Mouse (Mus musculus) Patski (cell line): ENCODE results near the gene St6gal2. TPM values are rescaled to one million over a fixed set of nuclear protein-coding genes. Genes with fewer than 3 reads are reported as not detected.

Experiments used
- ATAC-seq: fragments of 100-300 bp; one replicate; pipeline ENCODE4 v1.8.0; 2021
- CTCF ChIA-PET: fragments of 350-600 bp; sonication (Branson Sonifier 250); formaldehyde crosslinking; loops from one replicate; lab custom pipeline; 2022; ENCODE audit warnings: inconsistent platforms; lab: Charles Lee
- POLR2A ChIA-PET: fragments of 350-600 bp; sonication (Branson Sonifier 250); formaldehyde crosslinking; loops from one replicate; lab custom pipeline; 2022; ENCODE audit warnings: antibody characterized with exemption, inconsistent platforms; lab: Charles Lee
- DNase-seq: peaks from one replicate; pipeline ENCODE4 v3.0.0-alpha.2; 2011; ENCODE audit warnings: low read depth, low spot score
- H3K27me3 ChIP-seq: fragments of 371-371 bp; one replicate; pipeline ENCODE4 v1.5.1; 2021
- CTCF ChIP-seq: fragments of 100-300 bp; IDR thresholded peaks from one replicate; pipeline ENCODE4 v1.5.1; 2021
- in situ Hi-C: fragments of 300-500 bp; cut with MboI; formaldehyde crosslinking; loops from 3 replicates; pipeline ENCODE4 v1.11.1; 2018; ENCODE audit warnings: low pct_unique_long_range_greater_than_20kb, mixed read lengths
- polyA plus RNA-seq: library from polyadenylated mRNA; unstranded; gene quantifications from one replicate; pipeline ENCODE4 v1.2.3, GENCODE M21; 2021

The St6gal2 gene
- not detected for polyA plus RNA-seq

GRCm38 (mm10) chr17:55445250-55446184 lies at the start of gene St6gal2:
Gene St6gal2 (plus strand): TSS chr17:55445382.
- POLR2A ChIA-PET, result no interaction called here
- DNase-seq (no peak), ATAC-seq (peak; percentile 44)
- CTCF ChIA-PET, result no interaction called here
- in situ Hi-C loops, result no loop called here
- H3K27me3 ChIP-seq, result peaks cover 17% of the 10 kb centered on the region
- no peak for TF ChIP-seq CTCF

DNA sequence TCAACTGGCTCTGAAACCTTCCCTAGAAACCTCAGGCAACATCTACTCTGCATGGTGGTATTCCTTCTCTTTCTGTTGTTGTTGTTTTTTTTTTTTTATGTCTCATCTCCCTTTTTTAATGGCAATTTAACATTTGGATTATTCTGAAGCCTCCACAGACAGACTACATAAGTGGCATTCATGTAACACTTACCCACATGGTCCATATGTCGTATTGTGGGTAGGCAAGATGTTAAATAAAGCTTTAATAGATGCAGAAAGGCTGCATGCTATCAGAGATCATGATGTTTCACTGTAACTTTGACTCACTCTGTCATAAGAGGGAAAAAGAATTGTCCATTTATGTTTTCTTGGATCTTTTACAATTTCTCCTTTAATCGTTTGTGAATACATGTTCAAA lies 39.1 kb upstream of the St6gal2 start:
- ChIA-PET POLR2A (no interaction called here), CTCF (no interaction called here)
- H3K27me3 ChIP-seq, result no peaks in the 10 kb centered on the region
- no peak for ATAC-seq
- in situ Hi-C loops, result no loop called here
- TF ChIP-seq CTCF, result no peak
- no peak for DNase-seq

DNA sequence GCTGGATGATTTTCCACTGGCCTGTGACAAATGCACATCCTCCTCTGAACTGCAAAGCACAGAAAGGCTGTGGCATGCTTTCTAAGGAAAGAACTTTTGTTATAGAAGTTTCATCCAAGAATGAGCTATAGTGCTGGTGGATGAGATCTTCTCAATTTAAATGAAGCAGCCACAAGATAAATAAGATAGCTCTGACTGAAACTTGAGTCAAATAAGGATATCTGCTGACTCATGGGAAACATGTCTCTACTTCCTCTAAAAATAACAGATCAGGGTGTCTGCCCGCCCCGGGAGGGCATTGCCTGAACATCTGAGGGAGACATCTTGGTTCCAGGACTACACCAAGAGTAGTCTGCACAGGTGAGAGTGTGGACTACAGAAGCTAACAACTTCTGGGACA lies 28.7 kb upstream of the St6gal2 start:
- DNase-seq, result no peak

DNA sequence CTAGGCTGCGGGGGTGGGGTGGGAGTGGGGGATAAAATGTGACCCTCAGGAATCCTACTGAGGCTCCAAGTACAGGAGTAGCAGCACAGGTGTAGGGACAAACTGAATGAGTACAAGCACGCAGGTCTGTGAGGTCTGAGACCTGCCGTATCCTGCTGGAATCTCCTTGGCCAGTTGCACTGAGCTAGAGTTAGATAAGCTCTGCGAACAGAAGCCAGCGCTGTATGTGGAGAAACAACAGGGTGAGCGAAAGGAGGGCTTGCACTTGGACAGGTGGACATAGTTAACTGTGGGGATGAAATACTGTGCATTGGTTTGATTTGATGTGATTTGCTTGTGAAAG lies 974 bp downstream of the St6gal2 start:
- in situ Hi-C loops, result no loop called here
- peaks cover 17% of the 10 kb centered on the region for H3K27me3 ChIP-seq
- ChIA-PET CTCF (interaction anchor here (0.9 kb wide), 1 partner anchor 11 kb away, joined by 3 read pairs; no protein-coding TSS in a partner anchor), POLR2A (no interaction called here)
- TF ChIP-seq CTCF, result no peak
- no peak for DNase-seq
- ATAC-seq, result no peak

More for the DNA sequence above, 28.7 kb upstream of the St6gal2 start:
- no peak for TF ChIP-seq CTCF
- in situ Hi-C loops, result no loop called here
- CTCF ChIA-PET, result interaction anchor here (0.7 to 0.8 kb wide), 2 partner anchors 14 to 50 kb away, joined by 3 read pairs; no protein-coding TSS in a partner anchor
- no peaks in the 10 kb centered on the region for H3K27me3 ChIP-seq
- no peak for ATAC-seq
- POLR2A ChIA-PET, result no interaction called here

DNA sequence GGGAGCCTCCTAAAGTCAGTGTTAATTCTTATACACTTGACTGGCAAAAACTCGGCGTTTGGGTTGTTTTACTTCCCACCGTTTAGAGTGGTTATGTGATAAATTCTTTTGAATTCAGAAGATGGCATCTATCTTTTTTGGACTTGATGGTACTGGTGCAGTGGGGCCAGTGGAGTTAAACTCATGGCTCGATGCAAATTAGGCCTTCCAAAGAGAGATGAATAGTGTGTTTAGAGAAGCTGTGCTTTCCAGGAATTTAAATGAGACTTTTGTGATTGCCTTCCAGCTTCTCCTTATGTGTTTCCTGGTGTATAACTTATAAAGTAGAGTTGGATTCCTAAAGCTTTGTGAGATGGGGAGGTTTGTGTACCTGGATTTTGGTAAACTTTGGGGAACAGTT lies 1.5 kb downstream of the St6gal2 start:
- ChIA-PET POLR2A (no interaction called here), CTCF (interaction anchor here (0.9 kb wide), 1 partner anchor 10 kb away, joined by 3 read pairs; no protein-coding TSS in a partner anchor)
- ATAC-seq (no peak), DNase-seq (no peak)
- TF ChIP-seq CTCF, result no peak
- peaks cover 17% of the 10 kb centered on the region for H3K27me3 ChIP-seq
- in situ Hi-C loops, result no loop called here

DNA sequence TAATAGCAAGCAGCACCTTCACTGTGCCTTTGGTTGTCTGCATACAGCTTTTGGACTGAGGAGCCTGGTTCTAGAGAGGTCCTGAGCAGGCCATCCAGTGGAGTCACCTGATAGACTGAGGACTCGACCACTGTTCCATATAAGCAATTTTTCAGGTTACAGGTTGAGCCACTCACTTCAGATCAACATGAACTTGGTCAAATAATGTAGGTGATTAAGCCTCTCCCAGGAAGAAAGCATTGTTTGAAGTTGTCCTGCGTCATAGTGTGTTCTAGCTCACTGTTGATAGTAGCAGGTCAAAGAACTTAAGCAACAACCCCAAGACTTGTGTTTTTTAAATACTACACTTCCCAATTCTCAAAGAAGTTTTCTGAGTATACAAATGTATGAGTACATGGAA lies 5.8 kb downstream of the St6gal2 start:
- TF ChIP-seq CTCF, result no peak
- POLR2A ChIA-PET, result no interaction called here
- in situ Hi-C loops, result loop anchor here (25.0 kb wide), 1 partner anchor 1089 kb away; no protein-coding TSS in a partner anchor
- H3K27me3 ChIP-seq, result peaks cover 8% of the 10 kb centered on the region
- DNase-seq (no peak), ATAC-seq (no peak)
- CTCF ChIA-PET, result no interaction called here

- ATAC-seq (no peak), DNase-seq (no peak)
- no peak for TF ChIP-seq CTCF
- POLR2A ChIA-PET, result no interaction called here
- CTCF ChIA-PET, result no interaction called here
- in situ Hi-C loops, result loop anchor here (25.0 kb wide), 1 partner anchor 1092 kb away; no protein-coding TSS in a partner anchor
- no peaks in the 10 kb centered on the region for H3K27me3 ChIP-seq
These were observed 9.3 kb downstream of the St6gal2 start for GRCm38 (mm10) chr17:55454487-55454886.

DNA sequence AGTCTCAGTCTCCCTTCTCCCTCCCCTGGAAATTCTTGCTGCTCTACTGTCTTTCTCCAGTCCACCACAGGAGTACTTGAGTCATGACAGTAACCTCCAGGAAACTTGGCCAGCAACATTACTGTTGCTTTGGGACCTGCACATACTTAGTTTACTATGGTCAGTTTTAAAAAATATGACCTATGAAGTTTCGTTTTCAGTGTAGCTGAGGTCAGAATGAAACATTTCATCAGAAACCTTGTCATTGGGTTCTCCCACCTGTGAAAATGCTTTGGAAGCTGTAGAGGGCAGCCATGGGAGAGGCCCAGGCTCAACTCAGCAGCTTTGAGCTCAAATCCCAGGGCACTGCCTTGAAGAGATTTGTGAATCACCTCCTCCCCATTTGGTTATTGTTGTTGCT lies 15.0 kb downstream of the St6gal2 start:
- no peak for TF ChIP-seq CTCF
- ChIA-PET POLR2A (no interaction called here), CTCF (no interaction called here)
- DNase-seq (no peak), ATAC-seq (no peak)
- no peaks in the 10 kb centered on the region for H3K27me3 ChIP-seq
- in situ Hi-C loops, result loop anchor here (25.0 kb wide), 1 partner anchor 1098 kb away; no protein-coding TSS in a partner anchor

- DNase-seq (no peak), ATAC-seq (no peak)
- no peaks in the 10 kb centered on the region for H3K27me3 ChIP-seq
- in situ Hi-C loops, result loop anchor here (25.0 kb wide), 1 partner anchor 1105 kb away; no protein-coding TSS in a partner anchor
- ChIA-PET CTCF (no interaction called here), POLR2A (no interaction called here)
- TF ChIP-seq CTCF, result no peak
These were observed 22.4 kb downstream of the St6gal2 start for GRCm38 (mm10) chr17:55467579-55467978.

- no peak for DNase-seq
- ChIA-PET CTCF (no interaction called here), POLR2A (no interaction called here)
- no peak for ATAC-seq
- TF ChIP-seq CTCF, result no peak
- no peaks in the 10 kb centered on the region for H3K27me3 ChIP-seq
- in situ Hi-C loops, result loop anchor here (25.0 kb wide), 1 partner anchor 1107 kb away; no protein-coding TSS in a partner anchor
These were observed 23.8 kb downstream of the St6gal2 start for GRCm38 (mm10) chr17:55468963-55469362.

- DNase-seq, result no peak
- ChIA-PET CTCF (no interaction called here), POLR2A (no interaction called here)
- ATAC-seq, result no peak
- TF ChIP-seq CTCF, result no peak
- in situ Hi-C loops, result no loop called here
- no peaks in the 10 kb centered on the region for H3K27me3 ChIP-seq
These were observed 30.8 kb downstream of the St6gal2 start for GRCm38 (mm10) chr17:55475974-55476373.
